Comparison of ENCODE assay signal across 9 mouse cellular contexts in genomic region chr16:30602684-30603530, GRCm38 (mm10). TPM values are rescaled to one million over a fixed set of nuclear protein-coding genes. Genes with fewer than 3 reads are reported as not detected.
DNase-seq lines count a peak whose midpoint lies in the region; ATAC-seq and TF ChIP-seq lines count a peak whose summit lies in the region.
"Had no signal": no experiment of that assay in that cellular context is flagged by ENCODE, and none has a peak within 500 bp of the region (broad histone marks: within the 10 kb centered on the region; RNA-seq: fewer than 3 reads in every experiment).

No protein-coding gene starts in this region.

- no peak for TF ChIP-seq CTCF in brain, embryonic 14.5 days (IDR thresholded peaks at IDR 0.05; ENCODE audit: borderline replicate concordance, extremely low read depth, insufficient read depth, insufficient read length)
- TF ChIP-seq CTCF in hindbrain, postnatal 0 days (IDR thresholded peaks at IDR 0.05; ENCODE audit: low read depth): no peak

- intact Hi-C loops in heart, postnatal 25 days (cut with DNase I): loop anchor here (5.0 kb wide), 1 partner anchor 64 kb away; no protein-coding TSS in a partner anchor

- H3K36me3 ChIP-seq in heart, embryonic 10.5 days: no peaks in the 10 kb centered on the region
- H3K36me3 ChIP-seq in hindbrain, postnatal 0 days (ENCODE audit: insufficient read depth, low read length): no peaks in the 10 kb centered on the region
- H3K36me3 ChIP-seq in midbrain, embryonic 11.5 days (ENCODE audit: control insufficient read depth, insufficient read depth, low read length): no peaks in the 10 kb centered on the region
- H3K36me3 ChIP-seq: G1E had no signal

- H3K9ac ChIP-seq in hindbrain, postnatal 0 days (replicated peaks; ENCODE audit: low read length): no peak overlapping the region
- H3K9ac ChIP-seq in midbrain, embryonic 11.5 days (ENCODE audit: low read length): no peak overlapping the region

- H3K4me3 ChIP-seq in heart, embryonic 10.5 days: peak overlapping the region; percentile 13; the same call in 1 of the 2 replicates
- no peak overlapping the region for H3K4me3 ChIP-seq in hindbrain, postnatal 0 days (ENCODE audit: low read length)
- H3K4me3 ChIP-seq in midbrain, embryonic 11.5 days (ENCODE audit: low read depth, low read length): no peak overlapping the region

- 0 out of 2 replicates have a peak, but pooled peaks cover 9% of the 10 kb centered on the region for H3K27me3 ChIP-seq in heart, embryonic 10.5 days (ENCODE audit: insufficient read depth, poor library complexity, severe bottlenecking)
- no peaks in the 10 kb centered on the region for H3K27me3 ChIP-seq in hindbrain, postnatal 0 days (ENCODE audit: insufficient read depth, low read length)
- H3K27me3 ChIP-seq in midbrain, embryonic 11.5 days (ENCODE audit: control insufficient read depth, insufficient read depth, low read length): peaks cover 18% of the 10 kb centered on the region

- peak overlapping the region; percentile 93 for H3K4me2 ChIP-seq in hindbrain, postnatal 0 days (ENCODE audit: low read depth, low read length)
- H3K4me2 ChIP-seq in midbrain, embryonic 11.5 days: no peak overlapping the region

- H3K27ac ChIP-seq in heart, embryonic 10.5 days: peak overlapping the region; percentile 52; the same call in 1 of the 2 replicates
- H3K27ac ChIP-seq in hindbrain, postnatal 0 days: peak overlapping the region; percentile 9; the same call in 1 of the 2 replicates
- no peak overlapping the region for H3K27ac ChIP-seq in midbrain, embryonic 11.5 days (ENCODE audit: low read depth, low read length)

- H3K4me1 ChIP-seq in heart, embryonic 10.5 days: peaks cover 57% of the 10 kb centered on the region
- H3K4me1 ChIP-seq in hindbrain, postnatal 0 days (ENCODE audit: insufficient read depth, low read length): peaks cover 18% of the 10 kb centered on the region
- peaks cover 15% of the 10 kb centered on the region for H3K4me1 ChIP-seq in midbrain, embryonic 11.5 days (ENCODE audit: control insufficient read depth, insufficient read depth, low read length)

- ATAC-seq in hindbrain, postnatal 0 days: no peak
- no peak for ATAC-seq in midbrain, embryonic 11.5 days (ENCODE audit: low FRiP score)

- 29% methylated on average over 18 of the region's 18 CpGs for WGBS in heart, embryonic 10.5 days
- 32% methylated on average over 18 of the region's 18 CpGs for WGBS in hindbrain, postnatal 0 days
- WGBS in midbrain, embryonic 11.5 days: 35% methylated on average over 18 of the region's 18 CpGs

- TF ChIP-seq POLR2A in brain, embryonic 14.5 days (IDR thresholded peaks at IDR 0.05; ENCODE audit: borderline replicate concordance, extremely low read depth, insufficient read depth, insufficient read length, poor library complexity, severe bottlenecking): no peak

- no peaks in the 10 kb centered on the region for H3K9me3 ChIP-seq in heart, embryonic 10.5 days
- no peaks in the 10 kb centered on the region for H3K9me3 ChIP-seq in hindbrain, postnatal 0 days (ENCODE audit: low read length)
- H3K9me3 ChIP-seq in midbrain, embryonic 11.5 days (ENCODE audit: control insufficient read depth, low read length): no peaks in the 10 kb centered on the region

- no peak for DNase-seq in heart, embryonic 10.5 days (ENCODE audit: low spot score)
- no peak for DNase-seq in heart, postnatal 25 days (ENCODE audit: low spot score)
- DNase-seq in brain, embryonic 14.5 days (ENCODE audit: low read depth): peak; percentile 35
- no peak for DNase-seq in hindbrain, postnatal 0 days (ENCODE audit: low spot score)
- DNase-seq in midbrain, embryonic 11.5 days (ENCODE audit: low spot score, missing footprints): peak; percentile 87
- no peak for DNase-seq in right cerebral cortex, postnatal 36 days (ENCODE audit: low spot score in 2 of 2)
- DNase-seq in gastrocnemius, adult 8-10 months (ENCODE audit: low spot score in 2 of 2): no peak
- no peak for DNase-seq in cerebellum, adult 8-10 months

RNA-seq across cellular contexts. Expression of gene Fam43a, which starts 3.4 kb away (rescaled TPM):
- 14.3 and 14.4 TPM in 2 replicates for polyA plus RNA-seq in heart, embryonic 10.5 days (2016; fragmentation: Nextera tagmentation; extraction: Ambion mirVana)
- total RNA-seq in heart, postnatal 25 days (2021): 10 to 100 TPM; 25.8 to 31.2 TPM
- 9.0 and 13.8 TPM in 2 replicates for polyA plus RNA-seq in brain, embryonic 14.5 days (2012; rRNA removed)
- 28.8 and 33.1 TPM in 2 replicates for total RNA-seq in hindbrain, postnatal 0 days (2014; rRNA removed)
- 14.4 and 14.8 TPM in 2 replicates for polyA plus RNA-seq in hindbrain, postnatal 0 days (2015; fragmentation: Nextera tagmentation; extraction: Ambion mirVana)
- polyA plus RNA-seq in midbrain, embryonic 11.5 days (2014; fragmentation: Nextera tagmentation; extraction: Ambion mirVana): 5.4 and 6.1 TPM in 2 replicates
- 1 to 10 TPM; 3.4 to 6.3 (median 4.6) TPM for total RNA-seq in gastrocnemius, adult 8-10 months (2022)
- total RNA-seq: G1E had no signal

RNA-seq across cellular contexts. Expression of gene Lsg1, which starts 15.5 kb away (rescaled TPM):
- polyA plus RNA-seq in heart, embryonic 10.5 days (2016; fragmentation: Nextera tagmentation; extraction: Ambion mirVana): 48.6 and 61.8 TPM in 2 replicates
- 10 to 100 TPM; 16.9 to 18.8 TPM for total RNA-seq in heart, postnatal 25 days (2021)
- 28.6 and 29.1 TPM in 2 replicates for polyA plus RNA-seq in brain, embryonic 14.5 days (2012; rRNA removed)
- 9.9 and 16.7 TPM in 2 replicates for total RNA-seq in hindbrain, postnatal 0 days (2014; rRNA removed)
- polyA plus RNA-seq in hindbrain, postnatal 0 days (2015; fragmentation: Nextera tagmentation; extraction: Ambion mirVana): 42.1 and 45.4 TPM in 2 replicates
- 84.7 and 89.3 TPM in 2 replicates for polyA plus RNA-seq in midbrain, embryonic 11.5 days (2014; fragmentation: Nextera tagmentation; extraction: Ambion mirVana)
- 10 to 100 TPM; 19.6 to 23.0 (median 20.8) TPM for total RNA-seq in gastrocnemius, adult 8-10 months (2022)

RNA-seq across cellular contexts. Expression of gene Tmem44, which starts 52.3 kb away (rescaled TPM):
- 16.1 and 23.1 TPM in 2 replicates for polyA plus RNA-seq in heart, embryonic 10.5 days (2016; fragmentation: Nextera tagmentation; extraction: Ambion mirVana)
- 1 to 10 TPM; 6.5 to 7.8 TPM for total RNA-seq in heart, postnatal 25 days (2021)
- 124 and 134 TPM in 2 replicates for polyA plus RNA-seq in brain, embryonic 14.5 days (2012; rRNA removed)
- total RNA-seq in hindbrain, postnatal 0 days (2014; rRNA removed): 83.9 and 92.9 TPM in 2 replicates
- 41.8 and 44.6 TPM in 2 replicates for polyA plus RNA-seq in hindbrain, postnatal 0 days (2015; fragmentation: Nextera tagmentation; extraction: Ambion mirVana)
- polyA plus RNA-seq in midbrain, embryonic 11.5 days (2014; fragmentation: Nextera tagmentation; extraction: Ambion mirVana): 26.6 and 27.9 TPM in 2 replicates
- total RNA-seq in gastrocnemius, adult 8-10 months (2022): 1 to 10 TPM in 3 of 4 experiments, under 1 TPM in 1; 0.82 to 1.6 (median 1.3) TPM

Comparison
In these comparisons a context has a peak if more than half of its experiments do, and no peak if none do; other contexts are left out.
1. DNase-seq: peak in brain, embryonic 14.5 days (single experiment) and midbrain, embryonic 11.5 days (single experiment); none in heart, embryonic 10.5 days (single experiment), heart, postnatal 25 days (single experiment), hindbrain, postnatal 0 days (single experiment), right cerebral cortex, postnatal 36 days (0 of 2), gastrocnemius, adult 8-10 months (0 of 2) and cerebellum, adult 8-10 months (single experiment).